Mouse (Mus musculus) C2C12 (cell line): ENCODE results near the gene Tcn2. TPM values are rescaled to one million over a fixed set of nuclear protein-coding genes. Genes with fewer than 3 reads are reported as not detected.

Source experiments
- H3K27me3 ChIP-seq: one replicate; pipeline ENCODE4 v1.6.1; 2011; ENCODE audit not compliant: control insufficient read depth, insufficient read depth, insufficient read length
- H3K36me3 ChIP-seq: one replicate; pipeline ENCODE4 v1.6.1; 2011; ENCODE audit not compliant: control insufficient read depth, insufficient read depth
- H3K4me3 ChIP-seq: one replicate; pipeline ENCODE4 v1.5.1; 2011; ENCODE audit warnings: mild to moderate bottlenecking, control low read depth; ENCODE audit not compliant: poor library complexity, insufficient read depth, severe bottlenecking
- H3K79me2 ChIP-seq: one replicate; pipeline ENCODE4 v1.6.1; 2011; ENCODE audit not compliant: control insufficient read depth, insufficient read depth
- H3K79me3 ChIP-seq: one replicate; pipeline ENCODE4 v1.6.1; 2011; ENCODE audit warnings: low read depth, control low read depth
- H3ac ChIP-seq: one replicate; pipeline ENCODE3; 2011; ENCODE audit warnings: low read depth; ENCODE audit not compliant: control insufficient read depth, insufficient read length
- CEBPB ChIP-seq: IDR thresholded peaks from one replicate; pipeline ENCODE4 v1.6.1; 2011; ENCODE audit warnings: low read depth, mild to moderate bottlenecking, control low read depth, moderate library complexity
- CTCF ChIP-seq: IDR thresholded peaks from one replicate; pipeline ENCODE4 v1.5.1; 2011; ENCODE audit not compliant: control insufficient read depth, insufficient read depth, insufficient read length
- FOSL1 ChIP-seq: IDR thresholded peaks from one replicate; pipeline ENCODE4 v1.8.0; 2011; ENCODE audit warnings: mild to moderate bottlenecking, low read length; ENCODE audit not compliant: poor library complexity, insufficient read depth, severe bottlenecking
- MAX ChIP-seq: IDR thresholded peaks from one replicate; pipeline ENCODE4 v1.6.1; 2011; ENCODE audit warnings: mild to moderate bottlenecking, control low read depth
- MYOD1 ChIP-seq: IDR thresholded peaks from one replicate; pipeline ENCODE4 v1.6.1; 2011; ENCODE audit warnings: low read depth; ENCODE audit not compliant: control insufficient read depth, insufficient read length
- MYOG ChIP-seq: IDR thresholded peaks from one replicate; pipeline ENCODE4 v1.6.1; 2011; ENCODE audit not compliant: control insufficient read depth, insufficient read length; ENCODE audit errors: extremely low read depth
- USF1 ChIP-seq: IDR thresholded peaks from one replicate; pipeline ENCODE4 v1.6.1; 2011; ENCODE audit warnings: low read depth, mild to moderate bottlenecking, control low read depth, moderate library complexity
- long read RNA-seq, 2 experiments: library from polyadenylated mRNA; unstranded; transcript quantifications; one replicate each; pipeline ENCODE4 v2.0.0; 2019 to 2020
- polyA plus RNA-seq: library from polyadenylated mRNA; unstranded; fragments of >200 nt; fragmentation: generic; extraction: Trizol; gene quantifications from one replicate; pipeline ENCODE4 v1.2.1, GENCODE M21; 2012; ENCODE audit warnings: missing spikeins

Gene Tcn2
- polyA plus RNA-seq = 3.4 TPM
- long read RNA-seq, experiment 1, transcript Tcn2-207 (10 exons, 2,027 nt) = major isoform, 11 of 19 reads
- long read RNA-seq, experiment 1, partial matches to known transcripts = 4 of 19 reads
- long read RNA-seq, experiment 1, other reads (novel, unspliced or antisense) = 0 of 19 reads
- long read RNA-seq, experiment 2, partial matches to known transcripts = 1 of 7 reads
- long read RNA-seq, experiment 2, other reads (novel, unspliced or antisense) = 1 of 7 reads

DNA sequence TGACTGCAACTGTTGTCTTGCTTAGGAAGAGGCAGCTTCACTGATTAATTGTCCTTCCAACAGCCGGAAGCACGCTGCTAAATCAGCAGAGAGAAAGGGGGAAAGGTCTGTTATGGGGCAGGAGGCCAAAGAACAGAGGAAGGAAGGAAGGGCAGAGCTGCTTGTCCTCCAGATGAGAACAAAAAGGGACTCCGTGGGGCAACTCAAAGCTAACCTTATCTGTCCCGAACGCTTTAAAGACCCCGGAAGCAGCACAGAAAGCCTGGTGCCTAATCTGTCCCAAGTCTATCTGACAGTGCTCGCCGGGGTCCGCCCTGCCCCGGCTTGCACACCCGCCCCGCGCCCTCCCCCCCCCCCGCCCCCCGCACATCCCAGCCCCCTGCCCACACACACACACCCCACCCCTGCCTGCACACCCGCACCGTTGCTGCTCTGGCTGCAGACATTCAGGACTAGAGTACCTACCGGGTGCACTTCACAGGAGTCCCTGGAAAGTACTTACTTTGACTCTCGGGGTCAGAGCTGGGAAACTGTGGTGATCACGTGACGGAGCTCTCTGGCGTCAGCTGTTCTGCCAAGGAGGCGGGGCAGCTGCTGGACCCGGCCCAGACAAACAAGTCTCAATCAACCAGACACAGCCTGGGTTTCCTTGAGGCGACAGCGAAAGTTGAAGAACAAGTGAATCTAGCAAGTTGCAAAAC, at the start of gene Tcn2:
Gene Tcn2, minus strand, starts transcription at position 649 of the 701 bp plus-strand sequence.
- peak within 1 kb of the TSS; percentile 61 for H3ac ChIP-seq
- no peaks in the 10 kb centered on the region for H3K79me3 ChIP-seq
- no peak within 1 kb of the TSS for H3K4me3 ChIP-seq
- no peaks in the 10 kb centered on the region for H3K79me2 ChIP-seq
- H3K36me3 ChIP-seq = no peaks in the 10 kb centered on the region
- peaks cover 59% of the 10 kb centered on the region for H3K27me3 ChIP-seq
- TF ChIP-seq USF1 (peak; percentile 96), MAX (no peak)

DNA sequence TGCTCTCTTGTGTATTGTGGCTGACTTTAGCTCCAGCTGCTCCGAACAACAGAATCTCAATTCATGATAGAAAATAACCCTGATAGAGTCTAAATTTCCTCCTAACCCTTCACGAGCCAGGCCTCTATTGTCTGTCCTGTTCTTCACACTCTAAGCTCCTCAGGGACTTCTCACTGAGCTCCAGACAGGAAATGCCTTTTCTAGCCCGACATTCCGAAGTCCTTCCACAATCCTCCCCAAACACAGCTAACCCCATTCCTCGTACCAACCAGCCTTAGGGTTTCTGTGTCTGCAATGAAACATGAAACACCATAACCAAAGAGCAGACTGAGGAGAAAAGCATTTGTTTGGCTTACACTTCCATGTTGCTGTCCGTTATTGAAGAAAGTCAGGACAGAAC, 49.6 kb upstream of the Tcn2 start:
- H3K79me2 ChIP-seq = no peaks in the 10 kb centered on the region
- H3K79me3 ChIP-seq = no peaks in the 10 kb centered on the region
- no peak overlapping the region for H3K4me3 ChIP-seq
- H3K27me3 ChIP-seq = no peaks in the 10 kb centered on the region
- TF ChIP-seq MYOG = no peak
- no peak for TF ChIP-seq MYOD1
- no peak for TF ChIP-seq FOSL1
- TF ChIP-seq MAX = no peak
- no peak for TF ChIP-seq USF1
- no peak for TF ChIP-seq CEBPB
- no peak for TF ChIP-seq CTCF
- H3ac ChIP-seq = no peak overlapping the region
- peaks cover 57% of the 10 kb centered on the region for H3K36me3 ChIP-seq

DNA sequence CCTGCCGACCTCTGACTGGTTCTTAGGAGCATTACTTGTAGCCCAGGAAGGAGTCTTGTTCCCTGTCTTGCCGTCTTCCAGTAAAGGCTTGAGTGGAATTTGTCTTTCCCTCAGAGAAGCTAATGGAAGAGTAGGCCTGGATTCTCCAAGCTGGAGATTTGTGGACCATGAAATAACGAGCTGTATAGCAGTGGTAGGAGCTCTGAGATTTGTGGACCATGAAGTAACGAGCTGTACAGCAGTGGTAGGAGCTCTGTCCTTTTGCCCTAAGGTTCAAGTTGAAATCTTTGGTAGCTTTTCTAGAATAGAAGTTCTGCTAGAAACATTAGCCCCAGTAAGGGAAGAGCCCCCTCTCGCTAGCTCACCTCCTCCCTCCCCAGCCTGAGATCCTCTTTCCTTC, 46.5 kb upstream of the Tcn2 start:
- Histone ChIP-seq H3K36me3 (peaks cover 88% of the 10 kb centered on the region), H3ac (no peak overlapping the region), H3K4me3 (no peak overlapping the region), H3K79me3 (no peaks in the 10 kb centered on the region), H3K27me3 (no peaks in the 10 kb centered on the region), H3K79me2 (no peaks in the 10 kb centered on the region)
- no peak for TF ChIP-seq MAX
- TF ChIP-seq FOSL1 = no peak
- TF ChIP-seq MYOG = no peak
- TF ChIP-seq CTCF = no peak
- TF ChIP-seq USF1 = no peak
- TF ChIP-seq MYOD1 = no peak
- no peak for TF ChIP-seq CEBPB

DNA sequence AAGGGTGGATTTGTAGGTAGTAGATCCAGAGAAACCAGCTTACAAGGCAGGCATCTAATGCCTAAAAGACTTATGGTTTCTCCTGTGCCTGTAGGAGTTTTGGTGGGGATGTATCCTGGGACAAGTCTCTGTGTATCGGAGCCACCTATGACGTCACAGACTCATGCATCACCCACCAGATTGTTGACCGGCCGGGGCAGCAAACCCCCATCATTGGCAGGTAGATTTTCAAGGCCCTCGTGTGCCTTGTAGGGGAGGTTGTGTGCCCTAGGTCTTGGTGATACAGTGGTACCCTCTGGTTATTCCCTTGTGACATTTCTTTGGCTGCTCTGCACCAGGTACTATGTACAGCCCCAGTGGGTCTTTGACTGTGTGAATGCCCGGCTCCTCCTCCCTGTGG, 44.7 kb upstream of the Tcn2 start, which contains the start of gene 4930556J24Rik:
Gene 4930556J24Rik, minus strand, starts transcription at position 101 of the 400 bp plus-strand sequence.
- TF ChIP-seq USF1 (no peak), MAX (no peak), CTCF (no peak), FOSL1 (no peak), MYOG (no peak), CEBPB (no peak), MYOD1 (no peak)
- no peak within 1 kb of the TSS for H3K4me3 ChIP-seq
- H3K79me2 ChIP-seq = no peaks in the 10 kb centered on the region
- H3K27me3 ChIP-seq = no peaks in the 10 kb centered on the region
- no peak within 1 kb of the TSS for H3ac ChIP-seq
- peaks cover 97% of the 10 kb centered on the region for H3K36me3 ChIP-seq
- H3K79me3 ChIP-seq = no peaks in the 10 kb centered on the region

DNA sequence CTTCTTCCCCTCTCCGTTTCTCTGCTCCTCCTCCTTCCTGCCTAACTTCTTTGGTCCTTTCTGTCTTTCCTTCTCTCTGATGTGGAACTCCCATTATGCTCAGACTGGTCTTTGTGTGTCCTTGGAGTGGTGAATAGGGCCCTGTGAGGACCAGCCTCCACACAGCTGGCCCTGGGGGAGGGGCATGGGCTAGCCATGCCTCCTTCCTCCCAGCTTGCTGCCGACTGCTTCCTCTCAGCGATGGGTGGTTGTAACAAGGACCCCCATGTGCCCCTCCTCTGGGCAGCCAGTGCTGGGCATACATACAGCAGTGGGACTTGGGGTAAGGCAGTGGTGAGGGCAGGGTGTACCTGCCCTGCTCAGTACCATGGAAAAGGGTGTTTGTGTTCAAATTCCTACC, 42.4 kb upstream of the Tcn2 start:
- H3K79me3 ChIP-seq = no peaks in the 10 kb centered on the region
- H3K36me3 ChIP-seq = peaks cover 99% of the 10 kb centered on the region
- H3K4me3 ChIP-seq = no peak overlapping the region
- H3K27me3 ChIP-seq = no peaks in the 10 kb centered on the region
- no peak for TF ChIP-seq FOSL1
- TF ChIP-seq MAX = no peak
- no peak for TF ChIP-seq USF1
- TF ChIP-seq CEBPB = no peak
- no peak for TF ChIP-seq MYOG
- no peak for TF ChIP-seq CTCF
- TF ChIP-seq MYOD1 = no peak
- peaks cover 5% of the 10 kb centered on the region for H3K79me2 ChIP-seq
- no peak overlapping the region for H3ac ChIP-seq

DNA sequence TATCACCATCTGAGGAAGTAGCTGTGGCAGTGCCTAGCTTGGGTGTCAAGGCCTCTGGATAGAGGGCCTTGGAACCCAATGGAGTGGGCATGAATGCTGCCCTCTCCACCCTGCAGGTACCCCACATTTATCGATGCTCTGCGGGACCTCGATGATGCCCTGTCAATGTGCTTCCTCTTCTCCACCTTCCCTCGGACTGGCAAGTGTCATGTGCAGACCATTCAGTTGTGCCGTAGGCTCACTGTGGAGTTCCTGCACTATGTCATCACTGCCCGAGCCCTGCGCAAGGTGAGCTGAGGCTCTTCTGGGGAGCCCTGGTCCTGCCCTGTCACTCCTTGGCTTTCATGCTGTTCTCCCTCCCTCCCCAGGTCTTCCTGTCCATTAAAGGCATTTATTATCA, 41.1 kb upstream of the Tcn2 start:
- peaks cover 99% of the 10 kb centered on the region for H3K36me3 ChIP-seq

More for the DNA sequence above, 41.1 kb upstream of the Tcn2 start:
- no peak overlapping the region for H3ac ChIP-seq
- peaks cover 3% of the 10 kb centered on the region for H3K79me3 ChIP-seq
- TF ChIP-seq FOSL1 (no peak), MYOG (no peak), MYOD1 (no peak), MAX (no peak)
- peaks cover 11% of the 10 kb centered on the region for H3K79me2 ChIP-seq
- H3K4me3 ChIP-seq = no peak overlapping the region
- H3K27me3 ChIP-seq = no peaks in the 10 kb centered on the region
